Mouse (Mus musculus) embryo, embryonic 11 days (tissue): ENCODE results near the gene Snrnp70.

Experiments used
- DNase-seq: peaks from one replicate; pipeline ENCODE4 v3.0.0-alpha.2; 2015

Gene Snrnp70

GRCm38 (mm10) chr7:45395578-45396336 is at the start of gene Snrnp70:
TSS of gene Snrnp70 (minus strand) at chr7:45395742.
- peak; percentile 100 for DNase-seq

GRCm38 (mm10) chr7:45443526-45444420 is 48.2 kb upstream of the Snrnp70 start:
- DNase-seq: no peak

DNA sequence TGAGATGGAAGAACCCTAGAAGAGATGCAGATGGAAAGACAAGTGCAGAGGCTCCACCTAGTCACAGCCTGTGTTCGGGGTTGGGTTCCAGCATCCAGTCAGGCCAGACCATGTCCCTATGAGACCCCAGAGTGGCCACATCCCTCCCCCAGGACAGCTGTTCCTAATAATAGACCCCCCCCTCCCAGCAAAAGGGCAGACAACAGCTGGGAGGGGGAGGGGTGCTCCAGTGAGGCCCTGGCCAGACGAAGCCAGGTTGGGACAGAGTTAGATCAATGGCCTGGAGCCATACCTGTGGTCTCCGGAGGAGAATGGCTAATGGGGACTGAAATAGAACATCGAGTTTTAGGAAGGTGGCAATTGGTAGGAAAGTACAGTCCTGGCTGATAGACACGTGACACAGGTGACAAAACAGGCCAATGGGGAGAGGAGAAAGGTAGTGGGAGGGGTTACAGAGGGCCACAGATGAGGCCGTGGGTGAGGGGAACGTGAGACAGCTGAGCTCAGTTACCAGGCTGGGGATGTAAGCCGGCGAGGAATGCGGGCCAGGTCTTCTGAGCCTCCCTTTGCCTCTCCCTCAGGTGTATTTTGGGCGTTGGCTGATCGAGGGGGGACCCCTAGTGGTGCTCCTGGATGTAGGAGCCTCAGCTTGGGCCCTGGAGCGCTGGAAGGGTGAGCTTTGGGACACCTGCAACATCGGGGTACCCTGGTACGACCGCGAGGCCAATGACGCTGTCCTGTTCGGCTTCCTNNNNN is 42.2 kb upstream of the Snrnp70 start, which contains the start of gene Ruvbl2:
Gene Ruvbl2, minus strand, starts transcription at position 576 of the 756 bp plus-strand sequence.
- DNase-seq: peak; percentile 29

GRCm38 (mm10) chr7:45437046-45437445 is 41.5 kb upstream of the Snrnp70 start:
- DNase-seq: peak; percentile 64

GRCm38 (mm10) chr7:45436444-45436843 is 40.9 kb upstream of the Snrnp70 start:
- no peak for DNase-seq

DNA sequence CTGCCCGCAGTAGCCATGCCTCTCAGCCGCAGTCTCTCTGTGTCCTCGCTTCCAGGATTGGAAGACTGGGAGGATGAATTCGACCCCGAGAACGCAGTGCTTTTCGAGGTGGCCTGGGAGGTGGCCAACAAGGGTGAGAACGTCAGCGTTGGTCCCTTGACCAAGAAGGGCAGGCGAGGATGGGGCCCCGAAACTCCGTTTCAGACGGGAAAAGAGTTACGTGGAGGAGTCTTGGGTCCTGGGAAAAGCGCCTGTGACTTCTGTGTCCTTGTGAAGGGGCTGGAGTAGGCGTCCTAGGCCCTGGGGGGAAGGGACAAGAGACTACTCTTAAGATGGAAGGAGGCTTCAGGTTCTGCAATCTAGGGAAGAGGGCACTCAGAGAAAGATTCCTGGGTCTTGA is 39.5 kb upstream of the Snrnp70 start:
- DNase-seq: peak; percentile 48

DNA sequence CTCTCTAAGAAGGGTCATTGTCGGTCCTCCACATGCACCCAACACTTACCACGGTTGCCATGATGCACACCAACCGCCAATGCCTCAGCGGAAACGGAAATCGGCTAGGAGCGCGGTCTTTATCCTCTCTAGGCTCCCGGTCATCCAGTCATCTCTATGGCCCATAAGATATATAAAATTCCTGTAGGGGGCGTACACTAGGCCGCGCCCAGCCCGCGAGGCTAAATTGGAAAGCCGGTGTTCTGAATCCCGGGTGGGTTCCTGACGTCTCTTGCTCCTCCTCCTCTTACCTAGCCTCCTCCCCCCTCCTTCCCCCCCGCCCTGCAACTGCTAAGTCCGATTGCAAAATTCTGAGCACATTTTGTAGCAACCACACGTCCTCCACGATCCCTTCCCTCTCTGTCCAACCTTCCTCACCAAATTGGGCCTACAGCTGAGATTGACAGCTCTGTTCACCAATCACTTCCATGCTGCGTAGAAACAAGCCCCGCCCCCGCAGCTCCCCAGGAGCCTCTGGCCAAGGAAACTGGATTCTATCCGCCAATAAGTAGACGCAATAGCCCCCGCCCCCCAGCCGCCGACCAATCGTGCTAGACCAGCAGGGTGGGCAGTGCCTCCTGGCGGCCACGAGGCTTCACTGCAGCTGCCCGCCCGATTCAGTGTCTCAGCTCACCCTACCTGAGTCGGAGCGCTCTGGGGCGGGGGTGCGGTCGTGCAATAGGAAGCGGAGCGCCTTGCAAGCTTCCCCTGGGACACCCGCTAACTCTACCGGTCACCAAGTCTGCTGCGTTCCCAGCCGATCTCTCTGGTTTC is 38.9 kb upstream of the Snrnp70 start, which contains the start of gene Gys1:
Gene Gys1, plus strand, starts transcription at position 642 of the 813 bp plus-strand sequence.
- DNase-seq: peak; percentile 99

DNA sequence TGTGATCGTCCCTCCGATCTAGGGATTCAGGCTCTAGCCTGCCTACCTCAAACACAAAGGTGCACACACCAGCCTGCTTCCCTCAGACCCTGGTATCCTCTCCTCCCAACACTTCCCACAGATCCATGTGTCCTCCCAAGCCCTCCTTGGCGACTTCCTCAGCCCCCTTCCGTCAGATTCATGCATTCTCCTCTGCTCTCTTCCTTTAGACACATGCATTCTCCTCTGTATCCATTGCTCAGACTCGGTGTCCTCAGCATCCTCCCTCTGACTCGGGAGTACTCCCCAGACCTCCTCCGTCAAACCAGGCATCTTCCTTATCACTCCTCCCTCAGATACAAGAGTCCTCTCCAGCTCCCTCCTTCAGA is 38.3 kb upstream of the Snrnp70 start:
- no peak for DNase-seq

GRCm38 (mm10) chr7:45426556-45426955 is 31.0 kb upstream of the Snrnp70 start:
- DNase-seq: no peak

- no peak for DNase-seq
Measured at GRCm38 (mm10) chr7:45421194-45421593, 25.7 kb upstream of the Snrnp70 start.

- no peak for DNase-seq
Measured at GRCm38 (mm10) chr7:45420615-45420919, 25.0 kb upstream of the Snrnp70 start, which contains the start of gene Lhb. TSS of gene Lhb (plus strand) at chr7:45420820.

DNA sequence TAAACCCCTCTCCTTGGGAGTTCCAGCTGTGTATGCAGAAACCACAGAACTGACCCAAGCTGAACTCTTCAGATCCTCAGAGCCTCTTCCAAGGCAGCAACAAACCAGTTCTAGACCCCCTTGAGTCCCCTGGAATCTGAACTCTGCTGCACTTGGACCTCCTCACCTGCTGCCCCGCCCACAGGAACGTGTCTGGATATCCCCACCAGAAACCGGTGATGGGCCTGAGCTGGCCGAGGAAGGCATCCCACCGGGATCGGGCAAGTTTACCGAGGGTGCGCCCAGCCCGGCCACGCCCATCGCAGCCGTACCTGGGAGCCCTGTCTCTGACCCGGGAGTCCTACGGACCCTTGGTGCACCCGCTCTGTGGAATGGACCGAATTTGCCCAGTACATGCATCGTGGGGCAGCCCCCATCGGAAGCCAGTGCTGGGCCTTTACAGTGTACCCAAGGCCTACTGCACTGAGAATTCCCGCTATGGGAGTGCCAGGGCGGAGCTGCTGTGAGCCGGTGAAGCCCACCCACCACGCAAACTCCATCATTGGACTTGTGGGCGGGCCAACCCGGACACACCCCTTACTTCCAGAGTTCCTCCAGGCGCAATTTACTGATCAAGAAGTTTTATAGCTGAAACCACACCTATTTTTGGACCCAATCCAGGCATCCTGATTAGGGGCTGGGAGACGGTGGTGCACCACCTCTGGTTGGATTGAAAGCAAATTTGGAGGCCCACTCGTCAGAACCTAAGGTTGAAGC is 24.5 kb upstream of the Snrnp70 start:
- DNase-seq: peak; percentile 47

DNA sequence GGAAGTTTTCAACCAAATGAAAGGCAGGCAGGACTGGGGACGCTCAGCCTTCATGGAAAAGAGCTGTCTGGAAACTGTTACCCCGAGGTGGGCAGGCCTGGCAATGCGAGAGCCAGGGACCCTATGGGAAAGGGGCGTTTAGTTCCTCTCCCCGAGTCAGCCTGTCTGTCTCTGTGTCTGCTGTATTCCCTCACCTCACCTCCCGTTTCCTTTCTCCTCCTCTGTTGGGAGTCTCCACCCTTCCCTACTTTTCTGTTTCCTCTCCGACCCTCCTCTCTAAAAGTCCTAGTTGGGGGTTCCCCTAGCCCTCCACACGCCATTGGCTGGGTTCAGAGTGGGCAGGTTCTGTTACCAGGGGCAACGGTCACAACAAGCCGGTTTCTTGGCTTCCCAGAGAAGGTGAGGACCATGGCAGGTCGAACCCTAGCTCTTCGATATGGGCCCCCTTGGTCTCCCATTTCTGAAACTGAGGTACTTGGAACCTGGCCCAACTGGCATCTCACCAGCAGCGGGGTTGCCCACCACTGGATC is 22.5 kb upstream of the Snrnp70 start:
- peak; percentile 28 for DNase-seq

- DNase-seq: no peak
Measured at GRCm38 (mm10) chr7:45415636-45416035, 20.1 kb upstream of the Snrnp70 start.

GRCm38 (mm10) chr7:45414740-45415224 is 19.2 kb upstream of the Snrnp70 start:
- no peak for DNase-seq

GRCm38 (mm10) chr7:45413864-45414739 is 18.6 kb upstream of the Snrnp70 start:
- DNase-seq: peak; percentile 35

- DNase-seq: peak; percentile 74
Measured at GRCm38 (mm10) chr7:45413113-45413863, 17.7 kb upstream of the Snrnp70 start, which contains the start of gene Ntf5. TSS of gene Ntf5 (plus strand) at chr7:45413695.

- no peak for DNase-seq
Measured at GRCm38 (mm10) chr7:45412421-45412820, 16.9 kb upstream of the Snrnp70 start.
